Mouse (Mus musculus) myocyte (in vitro differentiated cells): ENCODE measurements around the gene Elovl4. TPM values are rescaled to one million over a fixed set of nuclear protein-coding genes. Genes with fewer than 3 reads are reported as not detected.

Experiments used
- H3K27me3 ChIP-seq: one replicate; pipeline ENCODE4 v1.6.1; 2011; ENCODE audit not compliant: control insufficient read depth, insufficient read depth, insufficient read length
- H3K36me3 ChIP-seq: one replicate; pipeline ENCODE4 v1.6.1; 2011; ENCODE audit not compliant: control insufficient read depth, insufficient read depth
- H3K4me2 ChIP-seq: one replicate; pipeline ENCODE4 v1.6.1; 2011; ENCODE audit warnings: low read depth, control low read depth
- H3K4me3 ChIP-seq: one replicate; pipeline ENCODE4 v1.5.1; 2011; ENCODE audit warnings: mild to moderate bottlenecking, control low read depth, moderate library complexity
- H3K79me2 ChIP-seq: one replicate; pipeline ENCODE4 v1.6.1; 2011; ENCODE audit not compliant: control insufficient read depth, insufficient read depth
- H3ac ChIP-seq: one replicate; pipeline ENCODE4 v1.6.1; 2011; ENCODE audit not compliant: control insufficient read depth, insufficient read length
- CEBPB ChIP-seq: IDR thresholded peaks from 2 replicates; pipeline ENCODE4 v1.6.1; 2011; ENCODE audit warnings: mild to moderate bottlenecking, moderate library complexity; ENCODE audit not compliant: poor library complexity, insufficient read depth, severe bottlenecking
- E2F4 ChIP-seq: IDR thresholded peaks from one replicate; pipeline ENCODE4 v1.6.1; 2011; ENCODE audit warnings: mild to moderate bottlenecking, control low read depth, moderate library complexity; ENCODE audit not compliant: insufficient read depth
- MAX ChIP-seq: IDR thresholded peaks from one replicate; pipeline ENCODE4 v1.6.1; 2011; ENCODE audit warnings: low read depth, mild to moderate bottlenecking, control low read depth
- MYOD1 ChIP-seq, 3 experiments: IDR thresholded peaks; one replicate each; pipeline ENCODE4 v1.6.1; 2011; ENCODE audit warnings: control low read depth in 2 of 3, low read depth in 2 of 3, mild to moderate bottlenecking in 2 of 3, moderate library complexity in 1 of 3; ENCODE audit not compliant: insufficient read length in 2 of 3, control insufficient read depth in 1 of 3
- MYOG ChIP-seq, 3 experiments: IDR thresholded peaks; one replicate each; pipeline ENCODE4 v1.6.1; 2011; ENCODE audit warnings: control low read depth in 2 of 3, low read depth in 2 of 3, mild to moderate bottlenecking in 2 of 3; ENCODE audit not compliant: insufficient read length in 2 of 3, control insufficient read depth in 1 of 3, insufficient read depth in 1 of 3
- POLR2A ChIP-seq: IDR thresholded peaks from one replicate; pipeline ENCODE4 v1.6.1; 2011; ENCODE audit warnings: low read depth, mild to moderate bottlenecking, control low read depth, moderate library complexity; ENCODE audit not compliant: insufficient read length
- POLR2AphosphoS2 ChIP-seq: IDR thresholded peaks from one replicate; pipeline ENCODE4 v1.6.1; 2011; ENCODE audit warnings: low read depth, control low read depth; ENCODE audit not compliant: insufficient read length
- REST ChIP-seq: IDR thresholded peaks from one replicate; pipeline ENCODE4 v1.6.1; 2011; ENCODE audit warnings: mild to moderate bottlenecking, control low read depth, moderate library complexity; ENCODE audit not compliant: insufficient read depth, insufficient read length
- SRF ChIP-seq: IDR thresholded peaks from one replicate; pipeline ENCODE4 v1.6.1; 2011; ENCODE audit warnings: low read depth; ENCODE audit not compliant: control insufficient read depth, insufficient read length
- TCF12 ChIP-seq: IDR thresholded peaks from one replicate; pipeline ENCODE4 v1.6.1; 2011; ENCODE audit warnings: mild to moderate bottlenecking, control low read depth; ENCODE audit not compliant: poor library complexity, insufficient read depth, severe bottlenecking
- TCF3 ChIP-seq: IDR thresholded peaks from one replicate; pipeline ENCODE4 v1.6.1; 2011; ENCODE audit warnings: low read depth, control low read depth; ENCODE audit not compliant: insufficient read length
- USF1 ChIP-seq: IDR thresholded peaks from one replicate; pipeline ENCODE4 v1.6.1; 2011; ENCODE audit warnings: low read depth, mild to moderate bottlenecking, control low read depth, moderate library complexity
- polyA plus RNA-seq: library from polyadenylated mRNA; unstranded; fragments of >200 nt; fragmentation: generic; extraction: Trizol; gene quantifications from one replicate; pipeline ENCODE4 v1.2.1, GENCODE M21; 2012; ENCODE audit warnings: missing spikeins

The Elovl4 gene
- polyA plus RNA-seq, 1 experiment = 1.3 TPM

DNA sequence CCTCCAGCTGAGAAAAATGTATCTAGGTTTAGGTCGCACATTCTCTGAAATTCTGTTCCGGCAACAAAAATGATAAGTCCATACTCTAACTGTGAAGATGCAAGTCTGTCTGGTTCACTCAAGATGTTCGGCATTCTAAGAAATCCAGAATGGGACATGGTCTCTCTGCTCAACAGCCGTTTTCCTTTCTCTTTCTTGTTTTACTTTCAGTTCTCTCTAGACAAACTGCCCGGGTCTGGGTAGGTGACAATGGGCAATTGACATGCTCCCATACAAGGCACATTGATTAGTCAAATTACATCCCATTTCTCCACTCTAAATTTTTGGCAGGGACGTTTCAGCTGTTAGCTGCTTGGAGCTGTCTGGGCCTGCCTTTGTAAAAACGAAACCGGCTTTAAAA is 25.1 kb upstream of the Elovl4 start:
- Histone ChIP-seq H3ac (no peak overlapping the region), H3K27me3 (no peaks in the 10 kb centered on the region), H3K4me2 (peak overlapping the region; percentile 70), H3K79me2 (peaks cover 13% of the 10 kb centered on the region), H3K4me3 (no peak overlapping the region), H3K36me3 (no peaks in the 10 kb centered on the region)
- TF ChIP-seq TCF3 (no peak), SRF (no peak), TCF12 (no peak), REST (no peak), POLR2AphosphoS2 (no peak), E2F4 (no peak), CEBPB (no peak), MYOG (IDR thresholded peaks at IDR 0.05; ENCODE audit: control insufficient read depth in 1 of 3, insufficient read depth in 1 of 3, insufficient read length in 2 of 3, low read depth in 2 of 3) (no peak), MYOD1 (IDR thresholded peaks at IDR 0.05; ENCODE audit: control insufficient read depth in 1 of 3, insufficient read length in 2 of 3, low read depth in 2 of 3) (no peak), MAX (no peak), USF1 (no peak)

GRCm38 (mm10) chr9:83829896-83830295 is 23.8 kb upstream of the Elovl4 start:
- no peak overlapping the region for H3ac ChIP-seq
- H3K4me3 ChIP-seq = no peak overlapping the region
- TF ChIP-seq REST (no peak), MYOD1 (IDR thresholded peaks at IDR 0.05; ENCODE audit: control insufficient read depth in 1 of 3, insufficient read length in 2 of 3, low read depth in 2 of 3) (no peak), USF1 (no peak), MAX (no peak), E2F4 (no peak), TCF12 (no peak)
- H3K36me3 ChIP-seq = no peaks in the 10 kb centered on the region
- H3K79me2 ChIP-seq = peaks cover under 1% of the 10 kb centered on the region
- H3K27me3 ChIP-seq = no peaks in the 10 kb centered on the region
- H3K4me2 ChIP-seq = no peak overlapping the region

GRCm38 (mm10) chr9:83822925-83823324 is 16.8 kb upstream of the Elovl4 start:
- TF ChIP-seq POLR2A (no peak), TCF12 (no peak), SRF (no peak), MAX (no peak), CEBPB (no peak), E2F4 (no peak), MYOD1 (IDR thresholded peaks at IDR 0.05; ENCODE audit: control insufficient read depth in 1 of 3, insufficient read length in 2 of 3, low read depth in 2 of 3) (no peak), TCF3 (no peak), MYOG (IDR thresholded peaks at IDR 0.05; ENCODE audit: control insufficient read depth in 1 of 3, insufficient read depth in 1 of 3, insufficient read length in 2 of 3, low read depth in 2 of 3) (no peak), POLR2AphosphoS2 (no peak)
- Histone ChIP-seq H3K4me2 (no peak overlapping the region), H3K27me3 (no peaks in the 10 kb centered on the region), H3K36me3 (no peaks in the 10 kb centered on the region), H3K4me3 (no peak overlapping the region), H3ac (no peak overlapping the region), H3K79me2 (no peaks in the 10 kb centered on the region)

DNA sequence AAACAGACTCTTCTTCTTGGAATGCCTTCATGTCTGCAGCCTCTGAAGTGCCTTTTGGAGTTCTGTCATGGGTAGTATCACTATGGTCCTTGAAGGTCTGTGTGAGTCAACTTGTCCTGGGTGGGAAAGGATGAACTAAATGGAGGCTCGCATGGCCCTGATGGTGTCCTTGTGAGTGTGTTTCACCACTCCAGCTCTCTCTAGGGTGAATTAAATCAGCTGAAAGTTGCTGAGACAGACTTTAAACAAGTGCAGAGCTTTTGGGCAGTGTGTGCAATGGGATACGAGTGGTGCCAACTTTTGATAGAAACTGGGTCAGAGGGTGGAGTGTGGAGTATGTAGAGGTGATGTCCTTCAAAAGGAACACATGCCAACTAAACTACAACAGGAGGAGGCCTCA is 14.9 kb upstream of the Elovl4 start:
- Histone ChIP-seq H3K79me2 (no peaks in the 10 kb centered on the region), H3ac (no peak overlapping the region), H3K27me3 (no peaks in the 10 kb centered on the region), H3K4me3 (no peak overlapping the region), H3K4me2 (no peak overlapping the region), H3K36me3 (no peaks in the 10 kb centered on the region)
- TF ChIP-seq POLR2AphosphoS2 (no peak), POLR2A (no peak), REST (no peak), USF1 (no peak), TCF12 (no peak), MAX (no peak), MYOG (IDR thresholded peaks at IDR 0.05; ENCODE audit: control insufficient read depth in 1 of 3, insufficient read depth in 1 of 3, insufficient read length in 2 of 3, low read depth in 2 of 3) (no peak), CEBPB (no peak), SRF (no peak)

GRCm38 (mm10) chr9:83819188-83819587 is 13.1 kb upstream of the Elovl4 start:
- Histone ChIP-seq H3ac (no peak overlapping the region), H3K4me2 (no peak overlapping the region), H3K79me2 (no peaks in the 10 kb centered on the region), H3K27me3 (no peaks in the 10 kb centered on the region), H3K4me3 (no peak overlapping the region), H3K36me3 (no peaks in the 10 kb centered on the region)
- no peak for TF ChIP-seq POLR2A
- TF ChIP-seq TCF12 = no peak
- no peak for TF ChIP-seq USF1
- TF ChIP-seq MYOG (IDR thresholded peaks at IDR 0.05; ENCODE audit: control insufficient read depth in 1 of 3, insufficient read depth in 1 of 3, insufficient read length in 2 of 3, low read depth in 2 of 3) = no peak

GRCm38 (mm10) chr9:83807562-83807961 is 1.5 kb upstream of the Elovl4 start:
- H3ac ChIP-seq = no peak overlapping the region
- H3K36me3 ChIP-seq = no peaks in the 10 kb centered on the region
- H3K79me2 ChIP-seq = no peaks in the 10 kb centered on the region
- peaks cover 6% of the 10 kb centered on the region for H3K27me3 ChIP-seq
- H3K4me3 ChIP-seq = no peak overlapping the region
- no peak overlapping the region for H3K4me2 ChIP-seq
- TF ChIP-seq E2F4 (no peak), POLR2A (no peak), MYOG (IDR thresholded peaks at IDR 0.05; ENCODE audit: control insufficient read depth in 1 of 3, insufficient read depth in 1 of 3, insufficient read length in 2 of 3, low read depth in 2 of 3) (no peak), SRF (no peak), MYOD1 (IDR thresholded peaks at IDR 0.05; ENCODE audit: control insufficient read depth in 1 of 3, insufficient read length in 2 of 3, low read depth in 2 of 3) (no peak), TCF3 (no peak), MAX (no peak), REST (no peak), TCF12 (no peak), POLR2AphosphoS2 (no peak), CEBPB (no peak), USF1 (no peak)
